Mouse (Mus musculus) fibroblast of lung, adult 2 months (primary cell): ENCODE data around the gene L3mbtl1.

Experiments
- DNase-seq: peaks from one replicate; pipeline ENCODE4 v3.0.0-alpha.2; 2011; ENCODE audit warnings: low read depth

L3mbtl1 gene

GRCm38 (mm10) chr2:162943931-162944330 is 659 bp downstream of the L3mbtl1 start:
- no peak for DNase-seq

- DNase-seq: no peak
Measured at GRCm38 (mm10) chr2:162946964-162947363, 3.7 kb downstream of the L3mbtl1 start.

- no peak for DNase-seq
Measured at GRCm38 (mm10) chr2:162947736-162948135, 4.5 kb downstream of the L3mbtl1 start.

GRCm38 (mm10) chr2:162948221-162948620 is 4.9 kb downstream of the L3mbtl1 start:
- no peak for DNase-seq

GRCm38 (mm10) chr2:162950776-162951175 is 7.5 kb downstream of the L3mbtl1 start:
- DNase-seq: no peak

GRCm38 (mm10) chr2:162956843-162957242 is 13.6 kb downstream of the L3mbtl1 start:
- no peak for DNase-seq

GRCm38 (mm10) chr2:162961321-162961720 is 18.0 kb downstream of the L3mbtl1 start:
- no peak for DNase-seq

- no peak for DNase-seq
Measured at GRCm38 (mm10) chr2:162966734-162967133, 23.5 kb downstream of the L3mbtl1 start.

GRCm38 (mm10) chr2:162968357-162968756 is 25.1 kb downstream of the L3mbtl1 start:
- DNase-seq: no peak

GRCm38 (mm10) chr2:162969101-162969500 is 25.8 kb downstream of the L3mbtl1 start:
- no peak for DNase-seq

- no peak for DNase-seq
Measured at GRCm38 (mm10) chr2:162970896-162971295, 27.6 kb downstream of the L3mbtl1 start.

- DNase-seq: no peak
Measured at GRCm38 (mm10) chr2:162972752-162973151, 29.5 kb downstream of the L3mbtl1 start.

GRCm38 (mm10) chr2:162973206-162973605 is 29.9 kb downstream of the L3mbtl1 start:
- DNase-seq: no peak

GRCm38 (mm10) chr2:162973637-162974036 is 30.4 kb downstream of the L3mbtl1 start:
- DNase-seq: peak; percentile 76

GRCm38 (mm10) chr2:162975157-162975775 is 32.0 kb downstream of the L3mbtl1 start:
- DNase-seq: peak; percentile 56

GRCm38 (mm10) chr2:162976001-162976400 is 32.7 kb downstream of the L3mbtl1 start:
- no peak for DNase-seq

- DNase-seq: no peak
Measured at GRCm38 (mm10) chr2:162984381-162984780, 41.1 kb downstream of the L3mbtl1 start.

- DNase-seq: peak; percentile 64
Measured at GRCm38 (mm10) chr2:162985923-162986322, 42.7 kb downstream of the L3mbtl1 start.

GRCm38 (mm10) chr2:162986764-162987163 is 43.5 kb downstream of the L3mbtl1 start:
- no peak for DNase-seq

- no peak for DNase-seq
Measured at GRCm38 (mm10) chr2:162987218-162987617, 43.9 kb downstream of the L3mbtl1 start, which contains the start of gene Sgk2. Gene Sgk2, plus strand, starts transcription at chr2:162987330.

- no peak for DNase-seq
Measured at GRCm38 (mm10) chr2:162988235-162988634, 45.0 kb downstream of the L3mbtl1 start.

- no peak for DNase-seq
Measured at GRCm38 (mm10) chr2:162991394-162992083, 48.3 kb downstream of the L3mbtl1 start.

- DNase-seq: no peak
Measured at GRCm38 (mm10) chr2:162992084-162992437, 48.8 kb downstream of the L3mbtl1 start.
